Mouse (Mus musculus) limb, embryonic 14.5 days (tissue): ENCODE measurements around the gene Taf6. TPM values are rescaled to one million over a fixed set of nuclear protein-coding genes. Genes with fewer than 3 reads are reported as not detected.
A peak's percentile ranks its signal among the peaks of the same experiment; 100 is the strongest.
"Not testable (repeated sequence)": the region's sequence is repeated elsewhere in the genome, so short reads cannot be mapped to it uniquely, and the experiment has no call there.

Experiments used
- ATAC-seq: fragments of 200-750 bp; cut with Nextera tagmentation; 2 replicates; pipeline ENCODE4 v1.8.0; 2017; ENCODE audit warnings: low read depth, moderate number of reproducible peaks, moderate TSS enrichment; ENCODE audit not compliant: low FRiP score
- DNase-seq: peaks from one replicate; pipeline ENCODE4 v3.0.0-alpha.2; 2015; ENCODE audit warnings: low spot score
- H3K27ac ChIP-seq: fragments of 300-500 bp; sonication (generic); replicated peaks from 2 replicates; pipeline ENCODE4 v1.5.1; 2014; ENCODE audit warnings: low read depth, mild to moderate bottlenecking, low read length, moderate library complexity, mixed read lengths
- H3K27me3 ChIP-seq: fragments of 300-500 bp; sonication (generic); 2 replicates; pipeline ENCODE4 v1.6.1; 2014; ENCODE audit warnings: low read length, mixed read lengths; ENCODE audit not compliant: control insufficient read depth, insufficient read depth
- H3K36me3 ChIP-seq: fragments of 300-500 bp; sonication (generic); 2 replicates; pipeline ENCODE4 v1.6.1; 2014; ENCODE audit warnings: mild to moderate bottlenecking, low read length, moderate library complexity, mixed read lengths; ENCODE audit not compliant: control insufficient read depth, insufficient read depth
- H3K4me1 ChIP-seq: fragments of 300-500 bp; sonication (generic); 2 replicates; pipeline ENCODE4 v1.6.1; 2014; ENCODE audit warnings: antibody characterized with exemption, low read length, mixed read lengths; ENCODE audit not compliant: control insufficient read depth, insufficient read depth
- H3K4me2 ChIP-seq: fragments of 300-500 bp; sonication (generic); replicated peaks from 2 replicates; pipeline ENCODE4 v1.6.1; 2014; ENCODE audit warnings: low read depth, mild to moderate bottlenecking, low read length, moderate library complexity; ENCODE audit not compliant: severe bottlenecking
- H3K4me3 ChIP-seq: fragments of 300-500 bp; sonication (generic); replicated peaks from 2 replicates; pipeline ENCODE4 v1.5.1; 2014; ENCODE audit warnings: low read length
- H3K9ac ChIP-seq: fragments of 300-500 bp; sonication (generic); 2 replicates; pipeline ENCODE4 v1.6.1; 2014; ENCODE audit warnings: mild to moderate bottlenecking, low read depth, low read length, moderate library complexity; ENCODE audit not compliant: severe bottlenecking
- H3K9me3 ChIP-seq: fragments of 300-500 bp; sonication (generic); 2 replicates; pipeline ENCODE4 v1.6.1; 2016; ENCODE audit warnings: low read length; ENCODE audit not compliant: control insufficient read depth
- POLR2A ChIP-seq: fragments of 200-500 bp; IDR thresholded peaks from 2 replicates; pipeline ENCODE4 v1.8.0; 2012; ENCODE audit warnings: inconsistent platforms, mild to moderate bottlenecking, moderate library complexity, borderline replicate concordance; ENCODE audit not compliant: insufficient read depth, insufficient read length; ENCODE audit errors: extremely low read depth
- WGBS: fragments of 180-500 bp; shearing (Covaris S2); extraction: QIAGEN DNeasy Blood & Tissue Kit; methylation state at CpG from one replicate; pipeline ENCODE4 v1.1.7; 2014; 5-methylcytosine and 5-hydroxymethylcytosine counted together
- polyA plus RNA-seq, 2 experiments: library from polyadenylated mRNA; depleted of rRNA in 1 of 2; stranded (reverse) in 1 of 2; unstranded in 1 of 2; fragments of >200 nt; fragmentation: Nextera tagmentation in 1 of 2; extraction: Ambion mirVana in 1 of 2; gene quantifications; 2 replicates each; pipeline versions ENCODE4 v1.2.1 to v1.2.3; 2012 to 2014

Taf6 gene
- polyA plus RNA-seq, 2 experiments = 75.6 to 90.0 TPM

- Histone ChIP-seq H3K4me2 (no peak overlapping the region), H3K27ac (no peak overlapping the region), H3K9ac (no peak overlapping the region), H3K4me1 (no peaks in the 10 kb centered on the region), H3K9me3 (no peaks in the 10 kb centered on the region), H3K36me3 (no peaks in the 10 kb centered on the region), H3K27me3 (no peaks in the 10 kb centered on the region), H3K4me3 (no peak overlapping the region)
- TF ChIP-seq POLR2A = no peak
- ATAC-seq = no peak
- no peak for DNase-seq
- WGBS = 67% methylated on average over 2 of the region's 2 CpGs
Observed at GRCm38 (mm10) chr5:138227367-138227766, 40.1 kb upstream of the Taf6 start.

- Histone ChIP-seq H3K9ac (no peak overlapping the region), H3K9me3 (no peaks in the 10 kb centered on the region), H3K27me3 (no peaks in the 10 kb centered on the region), H3K4me1 (no peaks in the 10 kb centered on the region), H3K4me3 (no peak overlapping the region), H3K27ac (no peak overlapping the region), H3K4me2 (no peak overlapping the region), H3K36me3 (no peaks in the 10 kb centered on the region)
- DNase-seq (no peak), ATAC-seq (no peak)
- 76% methylated on average over 4 of the region's 4 CpGs for WGBS
- TF ChIP-seq POLR2A = no peak
Observed at GRCm38 (mm10) chr5:138226491-138226890, 39.2 kb upstream of the Taf6 start.

GRCm38 (mm10) chr5:138225700-138226099 lies 38.4 kb upstream of the Taf6 start, which contains the start of gene Nxpe5:
Gene Nxpe5 (plus strand): TSS chr5:138225898.
- Histone ChIP-seq H3K36me3 (no peaks in the 10 kb centered on the region), H3K4me1 (no peaks in the 10 kb centered on the region), H3K27ac (no peak within 1 kb of the TSS), H3K4me3 (no peak within 1 kb of the TSS), H3K9me3 (no peaks in the 10 kb centered on the region), H3K9ac (no peak within 1 kb of the TSS), H3K27me3 (no peaks in the 10 kb centered on the region), H3K4me2 (no peak within 1 kb of the TSS)
- 53% methylated on average over 2 of the region's 2 CpGs for WGBS
- no peak for TF ChIP-seq POLR2A
- ATAC-seq (no peak), DNase-seq (no peak)

- no peak for TF ChIP-seq POLR2A
- no peaks in the 10 kb centered on the region for H3K36me3 ChIP-seq
- 56% methylated on average over 3 of the region's 3 CpGs for WGBS
- H3K27ac ChIP-seq = no peak overlapping the region
- no peaks in the 10 kb centered on the region for H3K9me3 ChIP-seq
- H3K9ac ChIP-seq = no peak overlapping the region
- no peak for ATAC-seq
- no peaks in the 10 kb centered on the region for H3K27me3 ChIP-seq
- no peak for DNase-seq
- H3K4me1 ChIP-seq = no peaks in the 10 kb centered on the region
- H3K4me2 ChIP-seq = no peak overlapping the region
- no peak overlapping the region for H3K4me3 ChIP-seq
Observed at GRCm38 (mm10) chr5:138223287-138223686, 36.0 kb upstream of the Taf6 start.

- no peak overlapping the region for H3K9ac ChIP-seq
- TF ChIP-seq POLR2A = no peak
- H3K4me1 ChIP-seq = no peaks in the 10 kb centered on the region
- no peaks in the 10 kb centered on the region for H3K9me3 ChIP-seq
- ATAC-seq (no peak), DNase-seq (peak; percentile 74)
- WGBS = 25% methylated on average over 4 of the region's 4 CpGs
- no peaks in the 10 kb centered on the region for H3K36me3 ChIP-seq
- H3K27me3 ChIP-seq = no peaks in the 10 kb centered on the region
- no peak overlapping the region for H3K4me3 ChIP-seq
- no peak overlapping the region for H3K4me2 ChIP-seq
- H3K27ac ChIP-seq = no peak overlapping the region
Observed at GRCm38 (mm10) chr5:138222111-138222510, 34.9 kb upstream of the Taf6 start.

GRCm38 (mm10) chr5:138219864-138220263 lies 32.6 kb upstream of the Taf6 start:
- TF ChIP-seq POLR2A = no peak
- Histone ChIP-seq H3K36me3 (no peaks in the 10 kb centered on the region), H3K27me3 (no peaks in the 10 kb centered on the region), H3K4me3 (no peak overlapping the region), H3K27ac (no peak overlapping the region), H3K4me2 (no peak overlapping the region), H3K9me3 (no peaks in the 10 kb centered on the region), H3K9ac (no peak overlapping the region), H3K4me1 (no peaks in the 10 kb centered on the region)
- no peak for DNase-seq
- 74% methylated on average over 2 of the region's 2 CpGs for WGBS
- no peak for ATAC-seq

- not testable (repeated sequence) for H3K36me3 ChIP-seq, H3K9me3 ChIP-seq, H3K9ac ChIP-seq, DNase-seq, H3K4me2 ChIP-seq, H3K4me3 ChIP-seq, H3K27me3 ChIP-seq, H3K4me1 ChIP-seq, ATAC-seq, H3K27ac ChIP-seq
- 96% methylated on average over 13 of the region's 13 CpGs for WGBS
Observed at GRCm38 (mm10) chr5:138216632-138217031, 29.4 kb upstream of the Taf6 start.
